Mouse (Mus musculus): ENCODE data around the gene Nptxr. TPM values are rescaled to one million over a fixed set of nuclear protein-coding genes. Genes with fewer than 3 reads are reported as not detected.

The Nptxr gene
- polyA plus RNA-seq, 1 experiment: not detected

DNA sequence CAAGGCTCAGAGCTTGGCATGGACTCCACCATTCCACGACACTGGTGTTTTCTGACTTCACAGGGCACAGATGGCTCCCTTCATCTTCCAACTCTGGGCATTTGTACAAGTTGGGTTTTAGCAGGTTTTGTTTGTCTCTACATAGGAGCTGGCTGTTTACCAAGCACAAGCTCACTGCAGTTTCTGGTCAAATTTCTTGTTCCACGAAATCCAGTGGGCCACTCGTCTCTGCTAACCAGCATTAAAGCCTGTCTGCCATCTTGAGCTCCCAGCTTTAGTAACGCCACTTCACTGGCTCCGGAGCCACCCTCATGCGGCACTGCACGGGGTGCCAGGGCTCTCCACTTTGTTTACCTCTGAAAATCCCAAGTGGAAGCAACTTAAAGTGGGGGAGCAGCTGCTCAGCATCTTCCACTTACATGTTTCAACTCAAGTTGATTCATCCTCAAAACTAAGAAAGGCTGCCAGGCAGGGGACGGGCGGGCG is 37.9 kb downstream of the Nptxr start:
- no peak overlapping the region for H3K4me3 ChIP-seq (ENCODE audit: insufficient read depth, low read depth, low read length)
- H3K27ac ChIP-seq (ENCODE audit: insufficient read depth, low read depth, low read length): no peak overlapping the region
- TF ChIP-seq CTCF (IDR thresholded peaks at IDR 0.05; ENCODE audit: insufficient read depth, low read depth, low read length): no peak
- no peak for TF ChIP-seq POLR2A (IDR thresholded peaks at IDR 0.05; ENCODE audit: insufficient read depth, low read depth, low read length)
- peaks cover 84% of the 10 kb centered on the region for H3K4me1 ChIP-seq (ENCODE audit: control insufficient read depth, insufficient read depth, low read length)
- WGBS: 53% methylated on average over 10 of the region's 10 CpGs

DNA sequence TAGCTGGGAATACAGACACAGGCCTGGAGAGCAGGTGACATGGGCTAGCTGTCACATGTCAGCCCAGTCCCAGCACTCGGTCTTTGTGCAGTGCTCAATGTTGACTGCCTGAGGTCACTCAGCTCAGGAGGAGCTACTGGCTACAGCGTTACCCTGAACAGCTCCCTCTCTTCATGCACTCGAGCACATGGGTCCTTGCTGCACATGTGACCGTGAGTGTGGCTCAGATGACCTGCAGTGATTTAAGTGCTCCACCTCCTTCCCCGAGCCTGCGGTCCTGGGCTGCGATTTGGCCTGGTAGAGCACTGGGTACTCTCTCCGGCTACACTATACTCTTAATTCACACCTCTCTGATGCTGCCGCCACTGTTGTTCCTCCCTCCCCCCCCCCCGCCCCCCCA is 38.4 kb downstream of the Nptxr start:
- WGBS: 55% methylated on average over 10 of the region's 10 CpGs
- Histone ChIP-seq H3K4me3 (ENCODE audit: insufficient read depth, low read depth, low read length) (no peak overlapping the region), H3K4me1 (ENCODE audit: control insufficient read depth, insufficient read depth, low read length) (peaks cover 85% of the 10 kb centered on the region), H3K27ac (ENCODE audit: insufficient read depth, low read depth, low read length) (0 out of 2 replicates have a peak overlapping the region, but pooled peaks have one; percentile 16)
- TF ChIP-seq CTCF (IDR thresholded peaks at IDR 0.05; ENCODE audit: insufficient read depth, low read depth, low read length) (no peak), POLR2A (IDR thresholded peaks at IDR 0.05; ENCODE audit: insufficient read depth, low read depth, low read length) (no peak)

DNA sequence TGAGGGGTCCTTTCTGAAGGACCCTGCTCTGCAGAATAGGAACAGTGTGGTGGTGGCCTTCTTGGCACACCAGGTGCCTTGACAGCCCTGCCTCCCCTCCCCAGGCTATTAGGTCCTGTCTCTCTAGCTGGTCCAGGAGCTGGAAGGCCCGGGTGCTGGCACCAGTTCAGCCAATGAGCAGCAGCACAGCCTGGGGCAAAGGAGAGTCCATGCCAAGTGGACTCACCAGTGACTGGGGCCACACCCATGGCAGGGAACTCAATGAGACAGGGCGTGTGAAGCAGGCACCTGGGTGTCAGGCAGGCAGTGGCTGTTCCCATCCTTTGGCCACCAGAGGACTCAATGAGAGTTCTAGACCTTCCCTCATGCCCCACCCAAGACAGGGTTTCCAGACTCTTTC is 39.2 kb downstream of the Nptxr start:
- 58% methylated on average over 2 of the region's 2 CpGs for WGBS
- TF ChIP-seq POLR2A (IDR thresholded peaks at IDR 0.05; ENCODE audit: insufficient read depth, low read depth, low read length) (no peak), CTCF (IDR thresholded peaks at IDR 0.05; ENCODE audit: insufficient read depth, low read depth, low read length) (no peak)
- peaks cover 86% of the 10 kb centered on the region for H3K4me1 ChIP-seq (ENCODE audit: control insufficient read depth, insufficient read depth, low read length)
- H3K27ac ChIP-seq (ENCODE audit: insufficient read depth, low read depth, low read length): peak overlapping the region; percentile 62
- H3K4me3 ChIP-seq (ENCODE audit: insufficient read depth, low read depth, low read length): no peak overlapping the region

DNA sequence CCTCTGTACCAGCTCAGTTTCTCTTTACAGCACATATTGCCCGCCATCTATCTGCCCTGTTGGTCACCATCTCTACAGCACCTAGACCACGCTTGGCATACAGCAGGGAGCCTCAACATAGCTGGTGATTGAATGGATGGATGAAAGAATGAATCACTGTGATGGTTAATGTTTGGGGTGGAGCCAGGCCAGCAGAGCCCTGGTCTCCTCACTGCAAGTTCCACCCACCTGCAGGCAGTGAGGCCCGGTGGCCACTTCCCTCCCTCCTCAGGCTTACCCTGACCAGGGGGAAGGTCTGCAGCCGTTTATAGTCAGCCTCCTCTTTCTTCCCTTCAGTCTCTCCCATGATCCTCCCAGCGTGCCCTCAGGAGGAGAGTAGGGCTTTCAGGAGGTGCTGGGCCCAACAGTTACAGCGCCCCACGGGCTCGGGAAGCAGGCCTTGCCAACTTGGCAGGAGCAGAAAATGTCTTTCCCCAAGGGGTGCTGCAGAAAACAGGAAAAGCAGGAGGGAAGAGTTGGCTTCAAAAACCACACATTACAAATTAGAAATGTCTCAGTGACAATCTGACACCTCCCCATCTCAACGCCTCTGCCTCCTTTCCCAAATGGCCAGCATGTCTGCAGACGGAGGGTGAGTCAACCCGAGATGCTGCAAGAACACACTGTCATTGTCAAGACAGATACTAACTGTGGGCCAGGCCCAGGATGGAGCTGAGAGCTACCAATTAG is 39.9 kb downstream of the Nptxr start:
- WGBS: 35% methylated on average over 11 of the region's 11 CpGs
- Histone ChIP-seq H3K27ac (ENCODE audit: insufficient read depth, low read depth, low read length) (peak overlapping the region; percentile 62), H3K4me3 (ENCODE audit: insufficient read depth, low read depth, low read length) (no peak overlapping the region), H3K4me1 (ENCODE audit: control insufficient read depth, insufficient read depth, low read length) (peaks cover 84% of the 10 kb centered on the region)
- TF ChIP-seq CTCF (IDR thresholded peaks at IDR 0.05; ENCODE audit: insufficient read depth, low read depth, low read length): no peak
- TF ChIP-seq POLR2A (IDR thresholded peaks at IDR 0.05; ENCODE audit: insufficient read depth, low read depth, low read length): no peak

DNA sequence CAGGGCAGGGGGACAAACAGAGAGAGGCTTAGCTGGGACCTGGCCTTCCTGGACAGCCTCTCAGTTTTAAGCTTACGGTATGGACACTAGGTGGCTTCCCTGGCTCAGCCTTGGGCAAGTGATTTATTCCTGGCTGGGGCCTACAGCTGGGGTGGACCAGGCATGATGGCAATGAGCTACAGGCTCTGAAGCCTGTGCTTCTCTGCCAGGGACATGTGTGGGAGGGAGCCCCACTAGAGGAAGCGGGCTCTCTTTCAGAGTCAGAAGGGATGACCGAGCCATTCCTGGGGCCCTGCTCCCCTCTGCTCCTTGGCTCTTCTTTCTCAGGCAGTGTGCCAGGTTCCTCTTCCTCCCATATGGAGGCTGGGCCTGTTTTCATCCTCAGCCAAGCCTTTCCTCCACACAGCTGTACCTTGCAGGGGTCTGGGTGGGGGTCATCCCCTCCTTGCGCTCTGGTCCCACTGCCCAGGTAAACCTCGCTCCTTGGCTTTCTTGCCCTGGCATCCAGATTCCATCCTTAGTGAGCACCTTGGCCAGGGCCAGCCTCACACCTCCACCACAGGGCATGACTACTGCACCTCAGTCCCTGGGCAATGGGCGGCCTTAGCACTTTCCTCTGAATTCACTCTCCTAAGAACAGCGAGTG is 40.8 kb downstream of the Nptxr start:
- TF ChIP-seq POLR2A (IDR thresholded peaks at IDR 0.05; ENCODE audit: insufficient read depth, low read depth, low read length) (no peak), CTCF (IDR thresholded peaks at IDR 0.05; ENCODE audit: insufficient read depth, low read depth, low read length) (no peak)
- 0 out of 2 replicates have a peak overlapping the region, but pooled peaks have one; percentile 62 for H3K27ac ChIP-seq (ENCODE audit: insufficient read depth, low read depth, low read length)
- no peak overlapping the region for H3K4me3 ChIP-seq (ENCODE audit: insufficient read depth, low read depth, low read length)
- 75% methylated on average over 7 of the region's 7 CpGs for WGBS
- peaks cover 80% of the 10 kb centered on the region for H3K4me1 ChIP-seq (ENCODE audit: control insufficient read depth, insufficient read depth, low read length)

DNA sequence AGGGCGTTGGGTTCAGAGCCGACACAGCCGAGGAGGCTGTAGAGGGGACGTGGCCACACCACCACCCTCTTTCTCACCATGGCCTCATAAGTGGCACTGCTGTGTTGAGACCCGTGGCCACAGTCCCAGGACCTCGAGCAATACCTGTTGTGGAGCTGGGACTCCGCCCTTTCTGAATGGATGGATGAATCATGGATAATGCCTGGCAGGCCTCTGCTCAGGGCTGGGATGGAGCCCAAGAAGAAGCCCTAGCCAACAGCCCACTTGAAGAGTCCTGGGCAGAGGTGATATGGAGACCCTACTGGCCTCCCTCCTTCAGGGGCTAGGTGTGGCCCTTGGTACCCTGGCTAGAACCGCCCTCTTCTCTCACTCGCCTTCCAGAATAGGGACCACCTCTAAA is 41.6 kb downstream of the Nptxr start:
- H3K4me1 ChIP-seq (ENCODE audit: control insufficient read depth, insufficient read depth, low read length): peaks cover 77% of the 10 kb centered on the region
- 89% methylated on average over 9 of the region's 9 CpGs for WGBS
- no peak overlapping the region for H3K27ac ChIP-seq (ENCODE audit: insufficient read depth, low read depth, low read length)
- no peak overlapping the region for H3K4me3 ChIP-seq (ENCODE audit: insufficient read depth, low read depth, low read length)
- no peak for TF ChIP-seq CTCF (IDR thresholded peaks at IDR 0.05; ENCODE audit: insufficient read depth, low read depth, low read length)
- no peak for TF ChIP-seq POLR2A (IDR thresholded peaks at IDR 0.05; ENCODE audit: insufficient read depth, low read depth, low read length)

DNA sequence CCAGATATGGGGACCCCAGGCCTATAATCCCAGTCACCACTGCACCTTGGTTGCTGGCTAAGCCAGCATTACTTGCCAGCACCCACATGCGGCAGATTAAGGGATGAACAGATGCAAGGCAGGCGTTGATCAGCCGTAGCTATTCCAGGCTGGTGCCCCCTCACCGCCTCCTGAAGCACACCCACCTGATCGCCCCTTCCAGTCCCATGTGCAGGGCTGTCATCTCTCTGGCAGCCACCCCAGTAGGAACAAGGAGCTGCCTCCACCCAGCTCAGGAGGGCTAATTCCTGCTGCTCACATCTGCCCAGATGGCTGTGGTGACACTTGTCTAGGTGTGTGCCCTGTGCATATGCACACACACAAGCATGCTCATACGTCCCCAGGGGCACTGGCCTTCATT is 43.6 kb downstream of the Nptxr start:
- TF ChIP-seq POLR2A (IDR thresholded peaks at IDR 0.05; ENCODE audit: insufficient read depth, low read depth, low read length) (no peak), CTCF (IDR thresholded peaks at IDR 0.05; ENCODE audit: insufficient read depth, low read depth, low read length) (no peak)
- no peak overlapping the region for H3K4me3 ChIP-seq (ENCODE audit: insufficient read depth, low read depth, low read length)
- H3K4me1 ChIP-seq (ENCODE audit: control insufficient read depth, insufficient read depth, low read length): peaks cover 73% of the 10 kb centered on the region
- WGBS: 58% methylated on average over 6 of the region's 6 CpGs
- no peak overlapping the region for H3K27ac ChIP-seq (ENCODE audit: insufficient read depth, low read depth, low read length)

DNA sequence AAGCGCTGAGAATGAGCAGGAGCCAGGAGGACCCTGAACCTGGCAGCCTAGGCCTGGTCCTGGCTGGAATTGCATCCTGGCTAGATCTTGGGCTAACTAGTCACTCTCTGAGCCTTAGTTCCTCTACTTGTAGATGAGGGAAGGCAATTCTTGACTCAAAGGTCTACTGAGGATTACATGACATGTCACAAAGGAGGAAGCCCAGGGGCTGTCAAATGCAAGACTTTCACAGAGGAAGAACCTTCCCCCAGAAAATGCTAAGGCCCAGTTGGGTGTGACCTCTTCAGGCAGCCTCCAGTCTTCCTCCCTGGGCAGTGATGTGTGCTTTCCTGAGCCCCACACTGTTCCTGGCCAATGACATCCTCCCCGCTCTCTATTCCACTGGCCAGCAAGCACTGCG is 47.4 kb downstream of the Nptxr start:
- Histone ChIP-seq H3K27ac (ENCODE audit: insufficient read depth, low read depth, low read length) (no peak overlapping the region), H3K4me3 (ENCODE audit: insufficient read depth, low read depth, low read length) (no peak overlapping the region), H3K4me1 (ENCODE audit: control insufficient read depth, insufficient read depth, low read length) (peaks cover 44% of the 10 kb centered on the region)
- 93% methylated on average over 3 of the region's 3 CpGs for WGBS
- TF ChIP-seq CTCF (IDR thresholded peaks at IDR 0.05; ENCODE audit: insufficient read depth, low read depth, low read length) (no peak), POLR2A (IDR thresholded peaks at IDR 0.05; ENCODE audit: insufficient read depth, low read depth, low read length) (no peak)

DNA sequence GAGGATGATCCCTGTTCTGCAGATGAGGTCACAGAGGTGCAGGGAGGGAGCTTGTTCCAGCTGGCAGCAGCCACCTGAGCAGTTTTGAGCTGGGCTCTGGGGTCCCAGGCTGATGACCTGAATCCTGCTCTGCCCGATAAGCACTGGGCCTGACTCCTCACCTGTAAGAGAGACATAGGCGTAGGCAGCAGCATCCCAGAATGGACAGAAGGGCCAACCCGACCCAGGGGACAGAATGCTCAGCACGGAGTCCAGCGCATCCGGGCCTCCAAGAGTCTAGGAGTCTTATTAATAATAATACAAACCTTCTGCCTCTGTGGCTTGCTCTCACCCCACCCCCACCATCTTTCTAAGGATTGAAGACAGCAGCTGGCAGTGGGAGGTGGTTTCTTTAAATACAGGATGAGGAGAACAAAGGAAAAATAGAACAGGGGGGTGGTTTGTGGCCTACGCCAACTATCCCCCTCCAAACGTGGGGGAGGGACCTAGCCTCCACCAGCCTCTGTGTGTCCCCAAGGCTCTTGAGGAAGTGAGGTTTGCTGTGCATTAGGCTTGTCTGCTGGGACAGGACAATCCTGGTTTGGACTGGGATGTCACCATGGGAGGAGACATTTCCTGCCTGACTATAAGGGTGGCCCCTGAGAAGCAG is 48.5 kb downstream of the Nptxr start:
- no peak overlapping the region for H3K4me3 ChIP-seq (ENCODE audit: insufficient read depth, low read depth, low read length)
- no peak for TF ChIP-seq CTCF (IDR thresholded peaks at IDR 0.05; ENCODE audit: insufficient read depth, low read depth, low read length)
- TF ChIP-seq POLR2A (IDR thresholded peaks at IDR 0.05; ENCODE audit: insufficient read depth, low read depth, low read length): no peak
- peak overlapping the region; percentile 11; the same call in 1 of the 2 replicates for H3K27ac ChIP-seq (ENCODE audit: insufficient read depth, low read depth, low read length)
- H3K4me1 ChIP-seq (ENCODE audit: control insufficient read depth, insufficient read depth, low read length): peaks cover 35% of the 10 kb centered on the region
- WGBS: 64% methylated on average over 8 of the region's 8 CpGs

Data from olfactory bulb, adult 2 months (tissue).